Mouse (Mus musculus) cortical plate, adult 2 months (tissue): Measurements from ENCODE around the gene Pde10a. TPM values are rescaled to one million over a fixed set of nuclear protein-coding genes. Genes with fewer than 3 reads are reported as not detected.

Experiments used
- H3K27ac ChIP-seq: fragments of 200-500 bp; 2 replicates; pipeline ENCODE4 v1.5.1; 2012; ENCODE audit warnings: low read length, control low read depth, inconsistent platforms; ENCODE audit not compliant: insufficient read depth
- H3K4me1 ChIP-seq: fragments of 200-500 bp; 2 replicates; pipeline ENCODE4 v1.6.1; 2011; ENCODE audit warnings: low read length; ENCODE audit not compliant: control insufficient read depth, insufficient read depth
- H3K4me3 ChIP-seq: fragments of 200-500 bp; 2 replicates; pipeline ENCODE4 v1.5.1; 2011; ENCODE audit warnings: mild to moderate bottlenecking, low read length, control low read depth; ENCODE audit not compliant: insufficient read depth
- CTCF ChIP-seq: fragments of 200-500 bp; IDR thresholded peaks from 2 replicates; pipeline ENCODE4 v1.5.1; 2011; ENCODE audit warnings: mild to moderate bottlenecking, control low read depth, low read length; ENCODE audit not compliant: insufficient read depth; ENCODE audit errors: extremely low read depth
- POLR2A ChIP-seq: fragments of 200-500 bp; IDR thresholded peaks from 2 replicates; pipeline ENCODE4 v1.6.1; 2011; ENCODE audit warnings: mild to moderate bottlenecking, low read length, control low read depth; ENCODE audit not compliant: insufficient read depth; ENCODE audit errors: extremely low read depth
- polyA plus RNA-seq: library from polyadenylated mRNA; depleted of rRNA; stranded (reverse); fragments of >200 nt; gene quantifications from 2 replicates; pipeline ENCODE4 v1.2.3, GENCODE M21; 2012

The Pde10a gene
- polyA plus RNA-seq, 1 experiment = 71.9 TPM

GRCm38 (mm10) chr17:8810201-8810600 is 285.0 kb downstream of the Pde10a start:
- Histone ChIP-seq H3K4me3 (no peak overlapping the region), H3K4me1 (no peaks in the 10 kb centered on the region; the same call in none of the 2 replicates), H3K27ac (no peak overlapping the region)
- TF ChIP-seq POLR2A = no peak
- no peak for TF ChIP-seq CTCF

GRCm38 (mm10) chr17:8812228-8812865 is 287.2 kb downstream of the Pde10a start:
- Histone ChIP-seq H3K4me1 (no peaks in the 10 kb centered on the region; the same call in 1 of the 2 replicates), H3K27ac (no peak overlapping the region), H3K4me3 (no peak overlapping the region)
- no peak for TF ChIP-seq CTCF

- no peak overlapping the region for H3K4me3 ChIP-seq
Measured at GRCm38 (mm10) chr17:8813773-8814491, 288.8 kb downstream of the Pde10a start.

GRCm38 (mm10) chr17:8815376-8815775 is 290.2 kb downstream of the Pde10a start:
- Histone ChIP-seq H3K27ac (no peak overlapping the region), H3K4me3 (no peak overlapping the region), H3K4me1 (peaks cover 1% of the 10 kb centered on the region; the same call in 1 of the 2 replicates)
- TF ChIP-seq CTCF (no peak), POLR2A (no peak)

More at GRCm38 (mm10) chr17:8813773-8814491, 288.8 kb downstream of the Pde10a start:
- Histone ChIP-seq H3K27ac (no peak overlapping the region), H3K4me1 (peaks cover 1% of the 10 kb centered on the region; the same call in 1 of the 2 replicates)
- no peak for TF ChIP-seq CTCF
- TF ChIP-seq POLR2A = no peak

- TF ChIP-seq CTCF (no peak), POLR2A (no peak)
- Histone ChIP-seq H3K27ac (no peak overlapping the region), H3K4me1 (peaks cover 1% of the 10 kb centered on the region; the same call in 1 of the 2 replicates), H3K4me3 (no peak overlapping the region)
Measured at GRCm38 (mm10) chr17:8815864-8816263, 290.7 kb downstream of the Pde10a start.

GRCm38 (mm10) chr17:8818675-8819074 is 293.5 kb downstream of the Pde10a start:
- H3K4me3 ChIP-seq = no peak overlapping the region
- H3K4me1 ChIP-seq = peaks cover 1% of the 10 kb centered on the region; the same call in 1 of the 2 replicates
- TF ChIP-seq POLR2A = no peak
- TF ChIP-seq CTCF = no peak
- H3K27ac ChIP-seq = no peak overlapping the region

- H3K27ac ChIP-seq = no peak overlapping the region
- H3K4me3 ChIP-seq = no peak overlapping the region
- TF ChIP-seq POLR2A (no peak), CTCF (no peak)
- no peaks in the 10 kb centered on the region; the same call in 1 of the 2 replicates for H3K4me1 ChIP-seq
Measured at GRCm38 (mm10) chr17:8823548-8823947, 298.4 kb downstream of the Pde10a start.

- no peak overlapping the region for H3K27ac ChIP-seq
- H3K4me3 ChIP-seq = no peak overlapping the region
- TF ChIP-seq CTCF (no peak), POLR2A (no peak)
- no peaks in the 10 kb centered on the region; the same call in none of the 2 replicates for H3K4me1 ChIP-seq
Measured at GRCm38 (mm10) chr17:8827204-8827603, 302.0 kb downstream of the Pde10a start.

- H3K4me3 ChIP-seq = no peak overlapping the region
- TF ChIP-seq POLR2A (no peak), CTCF (no peak)
- no peaks in the 10 kb centered on the region; the same call in none of the 2 replicates for H3K4me1 ChIP-seq
- H3K27ac ChIP-seq = no peak overlapping the region
Measured at GRCm38 (mm10) chr17:8831001-8831400, 305.8 kb downstream of the Pde10a start.

GRCm38 (mm10) chr17:8836292-8836691 is 311.1 kb downstream of the Pde10a start:
- no peaks in the 10 kb centered on the region; the same call in 1 of the 2 replicates for H3K4me1 ChIP-seq
- TF ChIP-seq POLR2A = no peak
- no peak for TF ChIP-seq CTCF
- H3K27ac ChIP-seq = no peak overlapping the region
- no peak overlapping the region for H3K4me3 ChIP-seq
